Mouse (Mus musculus): ENCODE measurements at regions not wholly inside any gene's neighbourhood (a gene's known extent, or its start where the extent isn't known, plus 50 kb on each side); places are given as distances from the start of the nearest gene placed in this dataset.
"Not testable (repeated sequence)": the region's sequence is repeated elsewhere in the genome, so short reads cannot be mapped to it uniquely, and the experiment has no call there.

- not testable (repeated sequence) for DNase-seq
Observed at GRCm38 (mm10) chr12:77086931-77087330, 124.9 kb upstream of the Max start.

DNA sequence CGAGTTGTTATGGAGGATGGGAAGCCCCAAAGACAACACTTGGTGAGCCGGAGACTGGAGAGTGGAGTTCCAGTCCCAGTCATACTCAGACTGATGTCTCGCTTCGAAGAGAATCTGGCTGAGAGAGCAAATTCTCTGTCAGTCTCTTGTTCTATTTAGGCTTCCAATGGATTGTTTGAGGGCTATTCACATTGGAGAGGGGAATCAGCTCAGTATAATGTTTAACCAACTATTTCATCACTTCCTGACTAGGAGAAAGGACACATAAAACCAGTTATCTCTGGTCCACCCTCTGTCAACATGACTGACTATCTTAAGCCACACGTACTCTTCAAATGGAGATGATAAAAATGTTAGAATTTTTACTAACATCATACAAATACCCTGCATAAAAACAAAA is 123.9 kb upstream of the Max start:
- no peak for DNase-seq

DNA sequence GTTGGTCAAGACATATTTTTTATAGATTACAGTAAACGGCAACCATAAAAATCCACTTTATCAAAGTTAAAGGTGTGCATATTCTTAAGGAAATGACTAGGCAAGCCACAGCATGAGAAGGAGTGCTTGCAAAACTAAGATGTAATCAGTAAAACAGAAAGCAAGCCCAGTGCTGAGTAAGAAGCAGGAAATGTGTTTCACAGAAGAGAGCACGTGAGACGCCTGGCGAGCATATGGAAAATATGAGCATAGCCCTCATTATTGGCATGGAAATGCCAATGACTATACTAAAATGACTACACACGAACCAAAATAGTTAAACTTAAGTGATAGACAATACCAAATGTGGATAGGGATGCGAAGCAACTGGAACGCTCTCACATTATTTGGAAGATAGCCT is 123.2 kb upstream of the Max start:
- DNase-seq = no peak

DNA sequence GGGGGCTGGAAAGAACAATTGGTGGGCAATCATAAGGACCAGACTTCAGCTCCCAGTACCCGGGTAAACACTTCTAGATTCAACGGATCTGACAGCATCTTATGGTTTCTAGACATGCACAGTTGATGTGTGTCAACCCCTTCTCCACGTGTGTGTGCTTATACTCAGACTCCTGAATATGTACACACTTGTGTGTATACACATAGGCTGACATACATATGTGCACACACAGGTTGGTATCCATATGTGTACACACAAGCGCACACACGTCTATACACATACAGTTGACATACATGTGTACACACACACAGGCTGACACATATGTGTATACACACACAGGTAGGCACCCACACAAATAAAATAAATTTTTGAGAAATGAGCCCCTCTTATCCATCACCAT is 122.7 kb upstream of the Max start:
- no peak for DNase-seq

DNA sequence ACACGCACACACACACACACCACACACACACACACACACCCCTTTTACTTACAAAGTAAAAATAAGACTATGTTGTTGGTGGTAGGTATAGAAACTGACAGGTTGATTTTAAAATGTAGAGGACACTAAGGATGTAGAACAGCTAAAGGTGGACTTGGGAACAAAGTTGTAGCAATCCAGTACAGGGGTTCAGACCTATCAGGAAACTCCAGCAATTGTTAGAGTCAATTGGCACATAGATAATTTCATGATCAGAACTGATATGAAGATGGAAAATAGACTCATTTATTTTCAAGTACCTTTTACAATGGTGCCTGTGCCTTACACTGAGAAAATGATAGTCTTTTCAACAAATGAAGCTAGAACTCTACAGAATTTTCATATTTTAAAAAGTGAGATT is 122.3 kb upstream of the Max start:
- no peak for DNase-seq

- no peak for DNase-seq
Observed at GRCm38 (mm10) chr12:77083760-77084159, 121.8 kb upstream of the Max start.

DNA sequence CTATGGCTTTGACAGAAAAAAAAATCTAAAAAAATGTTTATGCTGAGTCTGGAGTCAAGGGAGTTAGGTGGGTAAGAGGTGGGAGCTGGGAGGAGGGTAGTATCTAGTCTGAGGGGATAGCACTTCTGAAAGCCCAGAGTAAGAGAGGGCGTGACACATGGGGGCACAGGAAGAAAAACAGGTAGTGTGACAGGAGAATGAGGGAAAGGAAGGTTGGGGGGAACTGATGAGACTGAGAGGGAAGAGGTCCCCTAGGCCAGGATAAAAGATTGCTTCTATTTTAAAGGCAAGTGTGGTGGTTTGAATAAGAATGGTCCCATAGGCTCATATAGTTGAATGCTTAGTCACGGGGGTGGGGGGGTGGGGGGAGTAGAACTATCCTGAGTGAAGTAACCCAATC is 119.8 kb upstream of the Max start:
- no peak for DNase-seq

DNA sequence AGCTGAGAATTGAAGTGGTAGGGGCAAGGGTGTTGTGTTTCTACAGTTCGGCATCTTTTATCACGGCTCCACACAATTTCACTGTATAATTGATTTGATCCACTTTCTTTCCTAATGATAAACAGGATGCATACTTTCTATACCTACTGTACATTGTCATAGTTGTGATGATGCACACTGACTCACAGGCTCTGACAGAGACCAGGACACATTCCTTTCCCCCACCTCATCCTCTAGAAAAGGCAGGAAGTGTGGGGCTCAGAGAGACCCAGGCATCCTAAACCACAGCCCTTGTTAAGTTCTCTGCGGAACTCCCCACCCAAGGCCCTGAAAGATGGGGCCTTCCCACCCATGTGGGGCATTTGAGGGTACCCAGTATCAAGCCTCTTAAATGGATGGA is 117.5 kb upstream of the Max start:
- no peak for DNase-seq

- no peak for DNase-seq
Observed at GRCm38 (mm10) chr12:77076678-77077077, 114.7 kb upstream of the Max start.

GRCm38 (mm10) chr12:77074602-77075001 is 112.6 kb upstream of the Max start:
- no peak for DNase-seq

DNA sequence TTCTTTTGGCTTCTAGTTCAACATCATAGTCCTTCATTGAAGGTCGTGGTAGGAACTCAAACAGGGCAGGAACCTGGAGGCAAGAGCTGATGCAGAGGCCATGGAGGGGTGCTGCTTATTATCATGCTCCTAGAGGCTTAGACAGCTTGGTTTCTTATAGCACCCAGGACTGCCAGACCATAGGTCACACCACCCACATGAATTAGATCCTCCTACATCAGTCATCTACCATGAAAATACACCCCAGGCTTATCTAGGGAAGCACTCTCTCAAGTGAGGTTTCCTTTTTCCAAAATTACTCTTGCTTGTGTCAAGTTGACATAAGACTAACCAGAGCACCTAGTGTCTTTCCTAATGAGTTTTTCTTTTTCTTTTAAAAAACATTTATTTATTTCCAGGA is 109.7 kb upstream of the Max start:
- no peak for DNase-seq

DNA sequence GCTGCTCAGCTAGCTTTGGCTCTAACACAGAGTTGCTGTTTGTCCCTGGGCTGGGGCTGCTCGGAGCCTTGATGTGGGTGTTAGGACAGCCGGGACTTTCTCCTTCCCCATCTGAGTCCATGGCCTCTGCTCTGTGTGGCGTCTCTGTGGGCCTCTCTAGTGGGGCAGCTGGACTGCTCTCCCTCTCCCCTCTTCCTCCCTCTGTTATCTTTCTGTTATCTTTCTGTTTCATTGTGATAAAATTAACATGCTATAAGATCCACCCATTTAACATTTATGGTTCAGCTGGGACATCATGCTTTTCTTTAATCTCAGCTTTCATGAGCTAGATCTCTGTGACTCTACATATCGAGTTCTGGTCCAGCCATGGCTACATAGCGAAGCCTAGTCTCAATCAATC is 105.9 kb upstream of the Max start:
- no peak for DNase-seq

GRCm38 (mm10) chr12:77067115-77067514 is 105.1 kb upstream of the Max start:
- no peak for DNase-seq

DNA sequence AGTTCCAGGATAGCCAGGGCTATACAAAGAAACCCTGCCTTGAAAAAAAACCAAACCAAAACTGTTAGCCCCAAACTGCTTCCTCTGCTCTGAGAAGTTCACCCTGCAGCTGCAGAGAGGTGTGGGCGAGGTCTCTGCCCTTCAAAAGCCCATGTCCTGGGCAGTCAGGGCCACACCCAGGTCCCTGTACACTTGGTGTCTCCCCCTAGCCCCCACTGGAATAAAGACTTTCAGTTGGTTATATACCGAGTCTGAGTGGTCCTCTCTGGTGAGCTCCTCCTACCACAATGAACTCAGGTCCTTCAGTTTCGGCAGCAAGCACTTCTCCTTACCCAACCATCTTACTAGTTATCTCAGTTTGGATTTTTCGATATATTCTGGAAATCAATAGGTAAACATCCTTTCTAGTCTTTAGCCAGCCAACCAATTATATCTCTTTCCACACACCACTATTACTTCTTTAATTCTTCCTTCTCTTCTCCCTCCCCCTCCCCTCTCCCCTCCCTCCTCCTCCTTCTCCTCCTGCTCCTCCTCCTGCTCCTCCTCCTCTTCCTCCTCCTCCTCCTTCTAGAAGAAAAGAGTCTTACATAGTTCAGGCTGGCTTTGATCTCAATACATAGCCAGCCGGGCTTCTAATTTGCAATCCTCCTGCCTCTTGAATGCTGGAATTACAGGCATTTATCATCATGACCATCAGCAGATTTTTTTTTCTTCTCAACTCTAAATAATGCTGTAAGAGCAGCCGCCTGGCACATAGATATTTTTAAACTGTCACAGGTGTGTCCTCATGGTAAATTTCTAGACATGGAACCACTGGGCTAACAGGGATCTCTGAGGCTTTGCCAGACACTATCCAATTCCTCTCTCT is 103.9 kb upstream of the Max start:
- no peak for DNase-seq

- DNase-seq = no peak
Observed at GRCm38 (mm10) chr12:77064048-77064447, 102.0 kb upstream of the Max start.

DNA sequence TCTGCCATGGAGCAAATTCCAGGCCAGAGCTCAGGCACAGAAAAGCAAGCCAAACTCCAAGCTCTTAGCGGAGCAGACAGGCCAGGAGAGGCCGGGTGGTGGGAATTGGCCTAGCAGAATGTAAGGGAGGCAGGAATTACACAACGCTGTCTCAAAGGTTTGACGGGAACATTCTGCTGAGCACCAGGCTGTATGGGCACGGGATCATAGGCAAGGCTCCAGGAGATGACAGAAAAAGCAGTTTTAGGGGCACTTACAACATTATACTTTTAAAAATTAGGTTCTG is 99.5 kb upstream of the Max start:
- DNase-seq = no peak

DNA sequence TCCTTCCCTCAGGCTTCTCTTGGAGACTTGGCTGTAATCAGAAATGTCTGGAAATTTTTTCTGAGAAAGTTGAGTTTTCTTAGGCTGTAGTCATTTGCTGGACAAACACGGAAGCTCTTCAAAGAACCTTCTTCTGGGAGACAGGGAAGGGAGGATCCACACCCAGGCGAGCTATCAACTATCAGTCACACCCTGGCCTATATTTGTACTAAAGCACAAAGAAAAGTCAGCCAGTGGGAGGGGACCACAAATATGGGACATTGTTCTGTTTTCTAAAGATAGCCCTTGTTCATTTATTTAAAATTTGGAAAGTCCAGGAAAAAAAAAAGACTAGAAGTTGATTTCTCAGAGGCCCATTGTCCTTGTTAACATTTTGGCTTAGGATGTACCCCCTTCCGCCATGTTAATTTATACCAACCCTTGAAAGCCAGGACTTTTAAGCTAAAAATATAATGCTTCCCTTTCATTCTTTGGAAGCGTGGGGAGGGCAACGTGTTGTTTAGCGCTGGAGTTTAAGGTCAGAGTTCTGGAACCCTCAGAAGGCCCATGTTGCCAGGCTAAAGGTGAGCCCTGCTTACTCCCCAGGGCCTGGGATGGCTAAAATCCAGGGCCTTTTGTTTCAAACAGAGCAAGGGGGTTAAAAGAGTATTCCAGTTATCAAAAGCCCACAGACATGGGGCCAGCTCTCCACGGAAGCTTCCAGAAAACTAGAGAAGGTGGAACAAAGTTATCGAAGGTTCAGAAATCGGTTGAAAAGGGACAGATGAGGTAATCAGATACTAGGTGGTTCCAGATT is 99.0 kb upstream of the Max start:
- DNase-seq = no peak

- no peak for DNase-seq
Observed at GRCm38 (mm10) chr12:77060060-77060695, 98.2 kb upstream of the Max start.

GRCm38 (mm10) chr12:77059679-77060059 is 97.7 kb upstream of the Max start:
- DNase-seq = no peak

- DNase-seq = no peak
Observed at GRCm38 (mm10) chr12:77058596-77059190, 96.7 kb upstream of the Max start.

GRCm38 (mm10) chr12:77056748-77057370 is 94.9 kb upstream of the Max start:
- DNase-seq = no peak

DNA sequence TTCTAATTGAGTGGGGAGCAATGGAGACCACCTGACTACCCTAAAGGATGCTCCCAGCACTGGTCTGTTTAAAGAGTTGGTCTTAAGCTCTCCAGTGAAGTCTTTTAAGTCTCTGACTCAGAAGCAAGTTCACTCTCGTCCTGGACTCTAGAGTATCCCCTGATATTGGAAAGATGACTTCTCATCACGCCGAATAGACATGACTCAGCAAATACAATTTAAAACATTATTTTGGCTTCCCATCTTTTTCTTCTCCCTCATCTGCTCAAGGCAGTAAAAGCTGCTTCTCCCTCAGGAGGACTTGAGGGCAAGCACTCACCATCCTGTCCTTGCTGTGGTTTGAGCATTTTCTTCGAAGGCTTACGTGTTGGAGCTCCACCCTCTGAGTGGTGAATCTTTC is 92.7 kb upstream of the Max start:
- no peak for DNase-seq

GRCm38 (mm10) chr12:77054211-77054610 is 92.2 kb upstream of the Max start:
- no peak for DNase-seq

All from right cerebral cortex, postnatal 25 days (tissue).